Mouse (Mus musculus) embryonic facial prominence, embryonic 10.5 days (tissue): ENCODE measurements at regions not wholly inside any gene's neighbourhood (a gene's known extent, or its start where the extent isn't known, plus 50 kb on each side); places are given as distances from the start of the nearest gene placed in this dataset.
A peak's percentile ranks its signal among the peaks of the same experiment; 100 is the strongest.

ENCODE experiments used
- DNase-seq: peaks from one replicate; pipeline ENCODE4 v3.0.0-alpha.2; 2017; ENCODE audit warnings: low spot score
- H3K27ac ChIP-seq: fragments of 300-500 bp; sonication (generic); replicated peaks from 2 replicates; pipeline ENCODE4 v1.5.1; 2016; ENCODE audit warnings: mild to moderate bottlenecking
- H3K27me3 ChIP-seq: fragments of 300-500 bp; sonication (generic); replicated peaks from 2 replicates; pipeline ENCODE4 v1.6.1; 2016; ENCODE audit warnings: low read depth, mild to moderate bottlenecking; ENCODE audit not compliant: poor library complexity, severe bottlenecking
- H3K36me3 ChIP-seq: fragments of 300-500 bp; sonication (generic); replicated peaks from 2 replicates; pipeline ENCODE4 v1.6.1; 2016; ENCODE audit warnings: mild to moderate bottlenecking, moderate library complexity
- H3K4me1 ChIP-seq: fragments of 300-500 bp; sonication (generic); 2 replicates; pipeline ENCODE4 v1.6.1; 2016
- H3K4me3 ChIP-seq: fragments of 300-500 bp; sonication (generic); 2 replicates; pipeline ENCODE4 v1.5.1; 2016; ENCODE audit warnings: mild to moderate bottlenecking, moderate library complexity
- H3K9me3 ChIP-seq: fragments of 300-500 bp; sonication (generic); 2 replicates; pipeline ENCODE4 v1.6.1; 2016; ENCODE audit warnings: mild to moderate bottlenecking
- WGBS: fragments of 180-500 bp; shearing (Covaris S2); methylation state at CpG from one replicate; pipeline ENCODE4 v1.1.7; 2016; 5-methylcytosine and 5-hydroxymethylcytosine counted together

DNA sequence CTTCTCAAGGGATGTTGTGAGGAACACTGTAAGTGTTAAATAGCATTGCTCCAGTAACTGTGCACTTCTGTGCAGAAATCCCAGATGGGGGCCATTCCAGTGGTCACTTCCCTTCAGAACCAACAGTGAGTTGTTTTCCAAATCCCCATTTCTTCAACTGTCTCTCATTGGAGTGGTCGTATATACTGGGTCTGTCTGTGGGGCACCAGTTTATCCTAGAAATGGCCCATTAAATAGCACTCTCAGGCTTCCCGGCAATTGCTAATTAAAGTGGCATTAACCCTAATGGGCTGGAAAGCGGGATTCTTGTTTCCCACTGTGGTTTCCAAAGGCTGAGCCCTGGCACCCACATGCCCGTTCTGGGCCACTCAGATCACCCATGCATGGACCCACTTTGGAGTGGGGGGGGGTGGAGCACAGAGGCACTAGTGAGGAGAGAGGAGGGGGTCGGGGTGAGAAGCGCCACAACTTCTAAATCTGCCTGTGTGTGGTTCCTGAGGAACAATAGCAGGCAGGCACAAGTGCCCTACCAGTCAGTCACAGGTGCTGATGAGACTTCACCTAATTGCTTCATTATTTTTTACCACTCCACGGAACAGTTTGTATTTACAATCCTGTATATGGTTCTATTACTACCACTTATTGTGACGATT is 78.1 kb downstream of the Fam204a start:
- Histone ChIP-seq H3K27me3 (peaks cover 88% of the 10 kb centered on the region), H3K9me3 (no peaks in the 10 kb centered on the region), H3K27ac (no peak overlapping the region), H3K36me3 (no peaks in the 10 kb centered on the region), H3K4me1 (peaks cover 41% of the 10 kb centered on the region), H3K4me3 (no peak overlapping the region)
- 23% methylated on average over 8 of the region's 8 CpGs for WGBS
- DNase-seq = no peak

DNA sequence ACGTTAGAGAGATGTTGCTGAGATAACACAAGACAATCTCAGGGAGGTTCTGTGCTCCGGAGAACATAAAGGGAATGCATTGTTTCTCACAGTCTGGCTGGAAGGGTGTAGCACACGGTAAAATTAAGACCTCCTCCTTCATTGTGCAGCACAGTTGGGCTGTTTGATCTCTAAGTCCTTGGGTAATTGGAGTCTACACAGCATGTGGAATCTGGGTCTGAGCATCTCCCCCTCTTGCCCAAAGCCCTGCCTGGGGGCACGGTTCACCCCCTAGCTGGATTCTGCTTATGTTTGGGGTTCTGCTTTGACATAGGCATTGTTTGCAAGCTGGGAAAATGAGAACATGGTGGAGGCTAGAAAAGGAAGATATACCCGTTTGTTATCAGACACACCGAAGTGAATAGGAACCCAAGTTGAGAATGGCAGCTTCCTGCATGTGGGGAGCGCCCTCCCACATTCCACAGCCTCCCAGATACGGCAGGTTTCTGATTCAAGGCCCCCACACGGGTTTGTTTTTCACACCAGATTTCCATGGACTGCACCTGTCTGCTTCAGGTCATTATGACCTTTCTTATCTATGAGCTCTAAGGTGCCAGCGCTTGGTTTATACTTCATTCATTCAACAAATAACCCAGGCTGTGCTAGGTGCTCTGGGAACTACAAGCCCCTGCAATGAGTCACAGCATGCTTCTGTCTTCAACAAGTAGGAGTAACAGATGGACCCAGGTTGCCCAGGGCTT is 79.9 kb downstream of the Fam204a start:
- H3K4me1 ChIP-seq = peaks cover 54% of the 10 kb centered on the region
- H3K36me3 ChIP-seq = no peaks in the 10 kb centered on the region
- peak overlapping the region; percentile 39 for H3K4me3 ChIP-seq
- peaks cover 88% of the 10 kb centered on the region for H3K27me3 ChIP-seq
- H3K27ac ChIP-seq = no peak overlapping the region
- no peaks in the 10 kb centered on the region for H3K9me3 ChIP-seq
- DNase-seq = no peak
- WGBS = 30% methylated on average over 10 of the region's 10 CpGs

DNA sequence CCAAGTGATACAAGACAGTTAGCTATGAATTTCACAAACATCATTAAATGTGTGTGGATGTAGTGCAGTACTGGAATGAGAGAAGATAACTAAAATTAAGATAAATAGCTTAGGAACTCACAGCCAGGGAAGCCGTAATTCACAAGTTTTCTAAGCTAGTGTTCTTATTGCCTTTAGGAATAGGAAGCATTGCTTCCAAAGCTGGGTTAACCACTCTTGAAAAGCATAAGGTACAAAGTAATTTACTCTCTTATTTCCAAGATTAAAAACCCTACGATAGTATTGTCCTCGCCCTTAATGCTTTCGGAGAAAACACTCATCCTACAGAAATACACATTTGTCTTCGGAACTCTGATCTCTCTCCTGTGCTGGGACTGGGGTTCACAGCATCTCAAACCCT is 81.3 kb downstream of the Fam204a start:
- peak overlapping the region; percentile 51 for H3K4me3 ChIP-seq
- peaks cover 54% of the 10 kb centered on the region for H3K4me1 ChIP-seq
- no peaks in the 10 kb centered on the region for H3K36me3 ChIP-seq
- H3K27ac ChIP-seq = no peak overlapping the region
- WGBS = 81% methylated on average over 5 of the region's 5 CpGs
- H3K27me3 ChIP-seq = peaks cover 83% of the 10 kb centered on the region
- H3K9me3 ChIP-seq = no peaks in the 10 kb centered on the region
- DNase-seq = no peak

DNA sequence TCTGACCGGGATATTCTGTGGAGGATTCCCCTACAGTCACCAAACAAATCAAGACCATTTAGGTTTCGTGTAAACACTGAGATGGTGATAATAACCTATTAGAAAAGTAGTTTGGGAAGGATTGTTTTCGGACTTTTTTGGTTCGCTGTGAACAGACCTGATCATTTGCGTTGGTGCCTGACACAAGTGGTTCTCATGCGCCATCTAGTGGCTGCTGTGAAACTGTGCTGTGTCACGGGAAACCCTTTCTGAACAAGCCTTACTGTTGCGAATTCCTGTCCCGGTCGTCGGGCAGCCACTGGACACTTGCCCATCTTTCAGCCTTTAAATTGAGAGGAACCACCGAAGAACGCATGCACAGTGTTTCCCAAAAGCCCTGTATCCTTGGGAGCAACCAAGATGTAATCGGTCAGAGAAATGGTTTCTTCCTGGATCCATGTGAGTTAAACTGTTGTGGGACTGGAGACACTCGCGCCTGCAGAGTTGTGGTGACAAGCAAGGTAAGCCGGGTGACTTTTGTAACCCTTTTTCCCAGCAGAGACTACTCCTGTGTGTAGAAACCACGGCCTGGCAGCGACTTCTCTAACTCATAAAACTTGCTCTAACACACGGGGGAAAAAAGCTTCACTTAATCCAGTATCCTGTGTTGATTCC is 82.0 kb downstream of the Fam204a start:
- no peaks in the 10 kb centered on the region for H3K9me3 ChIP-seq
- peak overlapping the region; percentile 19 for H3K27ac ChIP-seq
- peak; percentile 88 for DNase-seq
- peaks cover 46% of the 10 kb centered on the region for H3K4me1 ChIP-seq
- 8% methylated on average over 20 of the region's 20 CpGs for WGBS
- H3K4me3 ChIP-seq = peak overlapping the region; percentile 51
- H3K36me3 ChIP-seq = no peaks in the 10 kb centered on the region
- H3K27me3 ChIP-seq = peaks cover 75% of the 10 kb centered on the region

DNA sequence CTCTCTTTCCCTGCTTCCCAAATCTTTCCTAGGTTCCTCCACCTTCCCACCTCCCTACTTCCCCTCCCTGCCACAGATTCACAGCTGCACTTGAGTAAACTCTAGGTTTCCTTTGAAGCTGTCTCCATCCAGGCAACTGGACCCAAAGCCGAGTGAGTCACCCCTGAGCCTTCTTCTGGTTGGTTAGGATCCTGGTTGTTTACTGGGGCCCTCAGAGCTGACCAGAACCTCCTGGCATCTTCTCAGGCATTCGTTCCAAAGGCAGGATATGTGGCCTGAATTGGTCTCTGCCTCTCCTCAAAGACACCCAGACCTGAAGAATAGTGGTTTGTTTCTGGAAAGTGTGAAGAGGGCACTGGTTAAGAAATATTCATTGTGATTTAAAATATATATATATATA is 87.6 kb downstream of the Fam204a start:
- H3K27me3 ChIP-seq = peaks cover 37% of the 10 kb centered on the region
- H3K9me3 ChIP-seq = no peaks in the 10 kb centered on the region
- no peaks in the 10 kb centered on the region for H3K36me3 ChIP-seq
- no peak overlapping the region for H3K4me3 ChIP-seq
- H3K27ac ChIP-seq = no peak overlapping the region
- H3K4me1 ChIP-seq = peaks cover 22% of the 10 kb centered on the region
- 68% methylated on average over 2 of the region's 2 CpGs for WGBS
- DNase-seq = no peak

DNA sequence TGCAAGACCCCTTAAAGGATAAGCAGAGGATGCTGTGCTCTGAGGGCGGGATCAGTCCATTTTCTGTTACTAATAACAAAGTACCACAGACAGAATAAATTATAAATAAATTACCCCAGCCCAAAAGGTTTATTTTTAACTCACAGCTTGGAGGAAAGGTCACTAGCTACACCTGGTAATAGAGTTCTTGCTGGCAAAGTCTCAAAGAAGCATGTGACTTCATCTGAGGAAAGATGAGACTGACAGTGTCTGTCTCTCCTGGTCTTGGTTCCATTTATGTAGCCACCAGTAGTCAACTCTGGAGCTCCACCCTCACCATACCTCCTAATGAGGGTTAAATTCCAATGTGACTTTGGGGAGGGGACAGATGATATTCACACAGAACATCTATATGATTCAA is 90.0 kb downstream of the Fam204a start:
- no peak overlapping the region for H3K4me3 ChIP-seq
- no peak overlapping the region for H3K27ac ChIP-seq
- 84% methylated on average over 1 of the region's 1 CpGs for WGBS
- peaks cover 19% of the 10 kb centered on the region for H3K27me3 ChIP-seq
- no peaks in the 10 kb centered on the region for H3K36me3 ChIP-seq
- no peak for DNase-seq
- no peaks in the 10 kb centered on the region for H3K9me3 ChIP-seq
- peaks cover 8% of the 10 kb centered on the region; the same call in 1 of the 2 replicates for H3K4me1 ChIP-seq

DNA sequence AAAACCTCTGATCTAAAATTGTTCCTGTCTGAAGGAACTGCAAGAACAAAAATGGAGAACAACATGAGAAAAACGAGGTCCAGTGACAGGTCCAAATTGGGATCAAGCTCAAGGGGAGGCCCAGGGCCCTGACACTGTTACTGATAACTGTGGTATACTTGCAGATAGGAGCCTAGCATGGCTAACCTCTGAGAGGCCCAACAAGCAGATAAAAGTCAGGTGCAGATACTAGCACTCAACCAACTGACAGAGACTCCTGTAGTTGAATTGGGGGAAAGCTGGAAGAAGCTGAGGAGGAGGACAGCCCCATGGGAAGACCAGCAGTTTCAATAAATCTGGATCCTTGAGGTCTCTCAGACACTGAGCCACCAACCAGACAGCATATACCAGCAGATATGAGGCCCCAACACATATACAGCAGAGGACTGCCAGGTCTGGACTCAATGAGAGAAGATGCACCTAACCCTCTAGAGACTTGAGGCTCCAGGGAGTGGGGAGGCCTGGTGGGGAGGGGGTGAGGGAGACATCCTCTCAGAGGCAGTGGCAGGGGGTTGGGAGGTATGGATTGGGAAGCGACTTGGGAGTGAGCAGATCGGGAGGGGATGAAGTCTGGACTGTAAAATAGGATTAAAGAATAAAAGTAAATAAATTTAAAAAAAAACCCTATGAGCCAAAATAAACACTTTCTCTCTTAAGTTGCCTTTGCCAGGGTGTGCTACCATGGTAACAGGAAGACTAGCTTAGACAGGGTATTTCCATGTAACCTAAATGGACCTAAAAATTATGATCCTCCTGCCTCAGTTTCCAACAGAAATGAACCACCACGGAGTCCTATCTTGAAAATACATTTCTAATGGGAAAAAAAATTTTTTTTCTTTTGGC is 91.8 kb downstream of the Fam204a start:
- Histone ChIP-seq H3K27ac (no peak overlapping the region), H3K36me3 (no peaks in the 10 kb centered on the region), H3K27me3 (peaks cover 13% of the 10 kb centered on the region; the same call in 1 of the 2 replicates), H3K4me3 (no peak overlapping the region), H3K4me1 (peaks cover 8% of the 10 kb centered on the region; the same call in 1 of the 2 replicates), H3K9me3 (no peaks in the 10 kb centered on the region)
- DNase-seq = no peak
- WGBS = 75% methylated on average over 4 of the region's 4 CpGs

DNA sequence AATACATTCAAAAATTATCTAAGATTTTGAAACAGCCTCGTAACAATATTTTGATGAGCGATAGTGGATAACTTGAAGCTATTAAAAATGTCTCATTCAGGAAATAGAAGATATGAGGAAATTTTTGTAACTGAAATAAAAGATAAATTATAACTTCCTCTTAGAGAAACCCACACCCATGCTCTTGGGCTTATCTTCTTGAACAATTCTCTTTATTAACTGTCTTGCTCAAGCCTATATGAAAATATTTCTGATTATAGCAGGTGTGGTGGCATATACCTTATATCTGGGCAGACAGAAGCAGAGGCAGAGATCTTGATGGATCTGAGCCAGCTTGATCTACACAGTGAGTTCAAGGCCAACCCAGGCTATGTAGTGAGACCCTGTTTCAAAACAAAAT is 96.9 kb downstream of the Fam204a start:
- Histone ChIP-seq H3K4me1 (no peaks in the 10 kb centered on the region), H3K4me3 (no peak overlapping the region), H3K36me3 (no peaks in the 10 kb centered on the region), H3K9me3 (no peaks in the 10 kb centered on the region), H3K27ac (no peak overlapping the region), H3K27me3 (0 out of 2 replicates have a peak, but pooled peaks cover 3% of the 10 kb centered on the region)
- DNase-seq = no peak
- WGBS = 95% methylated on average over 2 of the region's 2 CpGs

DNA sequence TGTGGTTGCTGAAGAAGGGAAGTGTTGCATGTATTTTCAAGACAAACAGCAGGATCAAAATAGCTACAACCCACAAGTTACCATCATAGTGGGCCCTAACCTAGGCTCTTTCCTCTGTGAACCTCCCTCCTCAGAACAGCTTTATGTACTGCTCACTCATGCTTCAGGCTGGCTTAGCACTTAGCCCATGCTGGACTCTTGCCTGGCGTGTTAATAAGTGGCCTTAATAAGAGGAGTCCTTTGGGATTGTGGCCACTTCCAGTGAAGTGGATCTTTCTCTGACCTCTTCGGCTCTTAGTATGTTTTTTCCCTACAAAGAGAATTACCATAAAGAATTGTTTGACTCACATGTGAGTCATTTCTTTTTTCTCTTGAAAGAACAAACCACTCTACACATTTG is 101.9 kb downstream of the Fam204a start:
- WGBS = 80% methylated on average over 2 of the region's 2 CpGs
- H3K4me1 ChIP-seq = peaks cover 8% of the 10 kb centered on the region
- H3K4me3 ChIP-seq = no peak overlapping the region
- DNase-seq = no peak
- H3K27me3 ChIP-seq = peaks cover 12% of the 10 kb centered on the region; the same call in 1 of the 2 replicates
- H3K36me3 ChIP-seq = no peaks in the 10 kb centered on the region
- H3K9me3 ChIP-seq = no peaks in the 10 kb centered on the region
- H3K27ac ChIP-seq = no peak overlapping the region

DNA sequence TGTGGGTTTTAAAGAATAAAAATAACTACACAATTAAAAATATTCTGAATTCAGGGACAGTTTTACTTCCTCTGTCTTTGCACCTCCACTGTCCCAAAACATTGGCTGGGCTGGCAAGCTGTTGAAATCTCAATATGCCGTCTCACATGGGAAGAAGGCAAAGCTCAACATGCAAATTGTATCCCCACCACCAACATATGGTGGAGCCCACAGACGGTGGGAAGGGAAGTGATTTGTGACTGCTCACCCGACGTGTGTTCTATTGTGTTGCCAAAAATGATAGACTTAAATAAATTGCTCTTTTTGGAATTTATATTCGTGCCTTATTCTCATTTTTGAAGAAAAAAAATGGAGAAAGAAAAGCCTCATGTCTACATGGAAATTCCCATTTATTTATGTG is 105.6 kb downstream of the Fam204a start:
- Histone ChIP-seq H3K36me3 (no peaks in the 10 kb centered on the region), H3K27ac (no peak overlapping the region), H3K4me1 (peaks cover 25% of the 10 kb centered on the region), H3K27me3 (peaks cover 15% of the 10 kb centered on the region; the same call in 1 of the 2 replicates), H3K4me3 (no peak overlapping the region), H3K9me3 (no peaks in the 10 kb centered on the region)
- no peak for DNase-seq
- 86% methylated on average over 5 of the region's 5 CpGs for WGBS

DNA sequence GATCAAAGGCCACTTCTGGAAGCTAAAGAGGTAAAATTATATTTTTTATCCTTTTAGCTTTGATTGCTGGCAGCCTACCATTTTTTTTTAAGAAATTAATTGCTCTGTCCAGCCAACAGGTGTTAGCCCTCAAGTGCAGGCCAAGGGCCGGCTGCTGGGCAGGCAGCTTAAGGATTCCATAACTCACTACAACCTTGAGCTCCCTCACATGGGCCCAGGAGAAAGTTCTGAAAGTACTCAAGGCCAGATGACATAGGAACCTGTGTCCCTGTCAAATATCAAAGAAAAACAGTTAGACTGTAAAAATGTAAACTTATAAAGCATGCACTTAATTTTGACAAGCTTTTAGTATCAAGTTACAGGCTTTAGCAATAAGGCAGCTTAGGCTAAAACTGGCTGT is 107.5 kb downstream of the Fam204a start:
- 18% methylated on average over 1 of the region's 1 CpGs for WGBS
- peaks cover 15% of the 10 kb centered on the region; the same call in 1 of the 2 replicates for H3K27me3 ChIP-seq
- no peaks in the 10 kb centered on the region for H3K9me3 ChIP-seq
- H3K27ac ChIP-seq = no peak overlapping the region
- no peaks in the 10 kb centered on the region for H3K36me3 ChIP-seq
- peaks cover 27% of the 10 kb centered on the region for H3K4me1 ChIP-seq
- H3K4me3 ChIP-seq = no peak overlapping the region
- DNase-seq = peak; percentile 49
